Mouse (Mus musculus) heart, postnatal 25 days (tissue): Measurements from ENCODE around the gene Adra2a. TPM values are rescaled to one million over a fixed set of nuclear protein-coding genes. Genes with fewer than 3 reads are reported as not detected.

ENCODE experiments used
- DNase-seq: peaks from one replicate; pipeline ENCODE4 v3.0.0; 2022; ENCODE audit warnings: low spot score
- intact Hi-C: fragments of 180-260 bp; cut with DNase I; formaldehyde crosslinking; loops from one replicate; pipeline ENCODE4 v1.15.1; 2025
- total RNA-seq, 2 experiments: library from RNA; stranded (reverse); gene quantifications; 2 replicates each; pipeline ENCODE4 v1.2.3; 2021

Adra2a gene
- total RNA-seq = under 1 TPM; 0.20 to 0.36 TPM

- intact Hi-C loops = loop anchor here (1.0 to 5.0 kb wide), 3 partner anchors 488 to 1163 kb away; no protein-coding TSS in a partner anchor
- DNase-seq = no peak
These were observed at the start of gene Adra2a for GRCm38 (mm10) chr19:54043851-54044250. Adra2a (plus strand) TSS chr19:54044151.

GRCm38 (mm10) chr19:53994276-53994675 is 49.7 kb upstream of the Adra2a start:
- intact Hi-C loops = no loop called here
- no peak for DNase-seq

- intact Hi-C loops = no loop called here
- no peak for DNase-seq
These were observed 33.0 kb upstream of the Adra2a start for GRCm38 (mm10) chr19:54010973-54011372.

- DNase-seq = no peak
- intact Hi-C loops = no loop called here
These were observed 29.0 kb upstream of the Adra2a start for GRCm38 (mm10) chr19:54014999-54015398.

GRCm38 (mm10) chr19:54015503-54015902 is 28.4 kb upstream of the Adra2a start:
- intact Hi-C loops = no loop called here
- DNase-seq = no peak

GRCm38 (mm10) chr19:54035100-54035499 is 8.9 kb upstream of the Adra2a start:
- DNase-seq = no peak
- intact Hi-C loops = no loop called here

- DNase-seq = no peak
- intact Hi-C loops = no loop called here
These were observed 4.5 kb upstream of the Adra2a start for GRCm38 (mm10) chr19:54039441-54039840.

GRCm38 (mm10) chr19:54040356-54041028 is 3.5 kb upstream of the Adra2a start:
- intact Hi-C loops = loop anchor here (5.0 kb wide), 1 partner anchor 492 kb away; no protein-coding TSS in a partner anchor
- DNase-seq = no peak

- intact Hi-C loops = loop anchor here (5.0 kb wide), 1 partner anchor 491 kb away; no protein-coding TSS in a partner anchor
- no peak for DNase-seq
These were observed 3.0 kb upstream of the Adra2a start for GRCm38 (mm10) chr19:54041029-54041367.

GRCm38 (mm10) chr19:54044507-54045371 is 788 bp downstream of the Adra2a start:
- intact Hi-C loops = loop anchor here (1.0 to 5.0 kb wide), 5 partner anchors 97 to 1162 kb away; no protein-coding TSS in a partner anchor
- DNase-seq = no peak

GRCm38 (mm10) chr19:54045412-54045811 is 1.5 kb downstream of the Adra2a start:
- intact Hi-C loops = loop anchor here (2.0 to 5.0 kb wide), 3 partner anchors 98 to 1161 kb away; no protein-coding TSS in a partner anchor
- DNase-seq = no peak

- DNase-seq = no peak
- intact Hi-C loops = loop anchor here (2.0 to 5.0 kb wide), 3 partner anchors 99 to 1161 kb away; no protein-coding TSS in a partner anchor
These were observed 2.2 kb downstream of the Adra2a start for GRCm38 (mm10) chr19:54045931-54046683.

GRCm38 (mm10) chr19:54046684-54047070 is 2.7 kb downstream of the Adra2a start:
- no peak for DNase-seq
- intact Hi-C loops = loop anchor here (5.0 kb wide), 2 partner anchors 99 to 206 kb away; no protein-coding TSS in a partner anchor

GRCm38 (mm10) chr19:54047386-54048050 is 3.6 kb downstream of the Adra2a start:
- intact Hi-C loops = loop anchor here (5.0 kb wide), 2 partner anchors 100 to 205 kb away; no protein-coding TSS in a partner anchor

GRCm38 (mm10) chr19:54048161-54048885 is 4.4 kb downstream of the Adra2a start:
- intact Hi-C loops = loop anchor here (5.0 kb wide), 2 partner anchors 101 to 204 kb away; no protein-coding TSS in a partner anchor
- DNase-seq = no peak

More at GRCm38 (mm10) chr19:54047386-54048050, 3.6 kb downstream of the Adra2a start:
- no peak for DNase-seq

GRCm38 (mm10) chr19:54051651-54052050 is 7.7 kb downstream of the Adra2a start:
- no peak for DNase-seq
- intact Hi-C loops = no loop called here

GRCm38 (mm10) chr19:54055845-54056244 is 11.9 kb downstream of the Adra2a start:
- intact Hi-C loops = no loop called here
- no peak for DNase-seq

- intact Hi-C loops = no loop called here
- no peak for DNase-seq
These were observed 24.5 kb downstream of the Adra2a start for GRCm38 (mm10) chr19:54068447-54068846.

GRCm38 (mm10) chr19:54070521-54070920 is 26.6 kb downstream of the Adra2a start:
- intact Hi-C loops = no loop called here
- no peak for DNase-seq
